Mouse (Mus musculus) thymus, postnatal 36 days (tissue): ENCODE measurements around the gene Ttll1.
"Not testable (repeated sequence)": the region's sequence is repeated elsewhere in the genome, so short reads cannot be mapped to it uniquely, and the experiment has no call there.

Source experiments
- DNase-seq, 2 experiments: peaks; one replicate each; pipeline ENCODE4 v3.0.0; 2022; ENCODE audit warnings: mixed read lengths in 2 of 2

Gene Ttll1

DNA sequence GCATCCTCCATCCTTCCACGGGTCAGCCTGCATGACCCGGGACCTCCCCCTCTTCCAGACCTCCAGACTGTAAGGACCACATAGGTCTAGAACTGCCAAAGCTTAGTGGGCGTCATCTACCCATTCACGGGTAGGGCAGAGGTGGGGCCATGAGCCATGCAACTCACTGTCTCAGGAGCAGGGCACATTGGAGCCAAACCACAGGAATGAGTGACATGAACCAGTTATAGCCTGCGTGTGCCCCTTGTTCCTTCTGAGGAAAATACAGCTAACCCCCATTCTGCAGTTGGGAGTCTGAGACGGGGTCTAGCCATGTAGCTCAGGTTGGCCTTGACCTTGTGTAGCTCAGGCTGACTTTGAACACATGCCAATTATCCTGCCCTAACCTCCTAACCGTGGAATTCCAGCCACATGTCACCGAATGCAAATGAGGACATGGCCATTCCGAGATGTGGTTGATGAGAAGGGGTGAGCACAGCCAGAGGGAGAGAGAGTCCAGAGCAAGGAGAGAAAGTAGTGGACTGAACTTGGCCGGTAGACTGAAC lies 29.4 kb downstream of the Ttll1 start:
- no peak for DNase-seq

DNA sequence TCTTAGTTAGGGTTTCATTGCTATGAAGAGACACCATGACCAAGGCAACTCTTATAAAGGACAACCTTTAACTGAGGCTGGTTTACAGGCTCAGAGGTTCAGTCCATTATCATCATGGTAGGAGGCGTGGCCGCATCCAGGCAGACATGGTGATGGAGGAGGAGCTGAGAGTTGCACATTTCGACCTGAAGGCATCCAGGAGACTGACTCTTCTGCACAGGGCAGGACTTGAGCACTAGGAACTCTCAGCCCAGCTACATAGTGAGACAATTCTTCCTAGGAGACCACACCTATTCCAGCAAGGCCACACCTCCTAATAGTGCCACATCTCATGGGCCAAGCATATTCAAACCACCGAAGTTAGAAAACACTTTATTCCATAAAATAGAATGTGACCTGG lies 30.9 kb downstream of the Ttll1 start:
- DNase-seq, result no peak

- DNase-seq, result no peak
These were observed 32.6 kb downstream of the Ttll1 start for GRCm38 (mm10) chr15:83478096-83478495.

GRCm38 (mm10) chr15:83476593-83477273 lies 34.0 kb downstream of the Ttll1 start:
- no peak for DNase-seq

DNA sequence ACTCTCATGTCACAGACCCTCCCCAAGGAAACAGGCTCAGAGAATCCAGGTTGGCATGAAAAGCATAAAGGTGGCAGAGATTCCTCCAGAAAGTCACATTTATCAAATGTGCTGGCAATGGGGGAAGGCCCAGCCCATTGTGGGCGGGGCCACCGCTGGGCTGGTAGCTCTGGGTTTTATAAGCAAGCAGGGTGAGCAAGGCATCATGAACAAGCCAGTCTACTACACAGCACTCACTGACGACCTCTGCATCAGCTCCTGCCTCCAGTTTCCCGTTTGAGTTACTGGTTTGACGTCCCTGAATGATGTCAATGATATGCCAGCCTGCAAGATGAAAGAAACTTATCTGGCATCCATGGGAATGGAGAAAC lies 36.2 kb downstream of the Ttll1 start:
- DNase-seq, result no peak

DNA sequence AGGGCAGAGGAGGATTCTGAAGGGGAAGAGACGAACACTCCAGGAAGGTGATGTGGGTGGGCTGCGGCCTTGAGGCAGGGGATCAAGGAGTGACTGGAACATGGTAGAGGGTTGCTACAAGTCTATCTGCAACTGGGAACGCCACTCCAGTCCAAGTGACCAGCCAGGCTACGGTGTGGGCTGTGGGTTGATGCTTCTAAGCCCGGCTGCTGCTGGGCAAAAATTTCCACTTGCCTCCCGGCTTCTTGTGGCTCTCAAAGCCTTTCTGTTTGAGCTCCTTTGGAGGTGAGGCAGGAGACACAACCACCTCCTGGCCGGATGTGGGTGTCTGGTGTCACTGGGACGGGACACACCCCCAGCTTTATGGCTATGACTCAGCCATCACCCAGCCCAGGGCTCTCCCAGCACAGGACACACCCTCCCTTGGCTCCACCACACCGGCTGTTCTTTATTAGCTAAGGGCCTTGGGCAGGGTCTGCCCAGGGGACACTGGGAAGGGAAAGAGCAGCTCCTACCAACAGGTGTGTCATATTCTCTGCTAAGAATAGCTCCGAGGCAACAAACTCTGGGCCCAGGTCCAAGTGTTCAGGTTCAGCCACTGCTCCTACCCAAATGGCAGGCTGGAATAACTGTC lies 36.7 kb downstream of the Ttll1 start:
- peak; percentile 47 to 62 for DNase-seq

- DNase-seq, result no peak
These were observed 37.4 kb downstream of the Ttll1 start for GRCm38 (mm10) chr15:83473251-83473650.

GRCm38 (mm10) chr15:83471476-83471875 lies 39.2 kb downstream of the Ttll1 start:
- no peak for DNase-seq

- DNase-seq, result no peak
These were observed 40.2 kb downstream of the Ttll1 start for GRCm38 (mm10) chr15:83470443-83470842.

- no peak for DNase-seq
These were observed 41.3 kb downstream of the Ttll1 start for GRCm38 (mm10) chr15:83469279-83469821.

GRCm38 (mm10) chr15:83467232-83467966 lies 43.3 kb downstream of the Ttll1 start:
- no peak for DNase-seq

- no peak for DNase-seq
These were observed 44.4 kb downstream of the Ttll1 start for GRCm38 (mm10) chr15:83466331-83466730.

DNA sequence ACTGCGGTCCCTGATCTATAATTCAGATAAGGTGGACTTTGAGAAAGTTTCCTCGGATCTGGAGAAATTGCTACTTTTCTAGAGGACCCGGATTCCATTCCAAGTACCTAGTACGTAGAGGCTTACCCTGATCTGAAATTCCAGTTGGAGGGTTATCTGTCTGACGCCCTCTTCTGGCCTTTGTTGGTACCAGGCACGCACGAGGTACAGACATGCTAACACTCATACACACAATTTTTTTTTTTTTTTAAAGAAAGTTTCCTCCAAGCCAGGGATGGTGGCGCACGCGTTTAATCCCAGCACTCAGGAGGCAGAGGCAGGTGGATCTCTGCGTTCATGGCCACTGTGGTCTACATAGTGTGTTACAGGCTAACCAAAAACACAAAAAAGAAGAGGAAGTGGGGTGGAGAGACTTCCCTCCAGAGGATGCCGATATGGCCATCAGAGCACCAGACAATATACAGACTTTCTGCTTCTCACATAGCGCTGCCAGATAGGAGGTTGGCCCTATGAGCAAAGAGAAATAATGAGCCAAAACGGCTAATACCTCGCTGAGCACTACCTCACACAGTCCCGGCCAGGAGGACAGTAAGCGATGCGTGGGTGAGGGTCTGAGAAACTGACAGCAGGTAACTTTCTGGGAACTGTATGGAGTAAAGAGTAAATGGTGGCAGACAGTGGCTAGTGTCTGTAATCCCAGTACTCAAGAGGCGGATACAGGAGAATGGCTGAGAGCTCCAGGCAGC lies 45.6 kb downstream of the Ttll1 start:
- peak in 1 of 2 experiments; percentile 20 for DNase-seq

DNA sequence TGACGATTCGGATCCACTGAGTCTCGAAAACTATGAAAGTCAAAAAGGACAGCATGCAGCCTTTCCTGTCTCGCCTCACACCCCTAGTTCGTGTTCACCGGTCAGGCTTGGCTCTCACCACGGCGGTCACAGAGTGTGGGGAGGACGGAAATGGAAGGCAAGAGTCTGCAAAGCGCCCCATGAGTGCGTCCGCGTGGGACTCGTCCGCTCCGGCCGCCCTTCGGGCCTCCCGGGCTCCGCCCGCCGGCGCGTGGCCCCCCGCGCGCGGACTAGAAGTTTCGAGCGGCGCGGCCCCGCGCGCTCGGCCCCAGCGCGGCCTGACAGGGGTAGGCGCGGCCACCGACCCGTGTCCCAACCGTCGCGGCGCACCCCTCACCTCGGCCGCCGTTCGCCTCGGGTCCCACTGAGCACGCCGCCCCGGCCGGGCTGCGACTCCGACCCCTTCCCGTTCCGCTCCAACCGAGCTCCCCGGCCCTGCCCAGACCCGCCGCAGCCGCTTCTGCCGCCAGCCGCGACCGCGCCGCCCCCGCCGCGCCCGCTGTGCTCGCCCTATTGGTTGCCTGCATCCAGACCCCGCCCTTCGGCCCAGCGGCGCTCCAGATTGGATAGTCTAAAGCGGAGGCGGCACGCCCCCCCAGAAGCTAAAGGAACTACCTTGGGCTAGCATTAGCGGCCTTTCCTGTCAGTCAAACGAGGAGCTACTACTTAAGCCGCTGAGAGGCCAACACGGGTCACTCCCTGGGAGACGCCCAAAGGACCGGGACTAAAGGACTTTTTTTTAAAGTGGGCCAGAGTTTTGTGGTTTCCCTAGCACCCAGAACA lies 46.4 kb downstream of the Ttll1 start, which contains the start of gene Pacsin2:
Gene Pacsin2 (minus strand): TSS at position 524 of the 822 bp plus-strand sequence.
- peak; percentile 95 to 96 for DNase-seq

DNA sequence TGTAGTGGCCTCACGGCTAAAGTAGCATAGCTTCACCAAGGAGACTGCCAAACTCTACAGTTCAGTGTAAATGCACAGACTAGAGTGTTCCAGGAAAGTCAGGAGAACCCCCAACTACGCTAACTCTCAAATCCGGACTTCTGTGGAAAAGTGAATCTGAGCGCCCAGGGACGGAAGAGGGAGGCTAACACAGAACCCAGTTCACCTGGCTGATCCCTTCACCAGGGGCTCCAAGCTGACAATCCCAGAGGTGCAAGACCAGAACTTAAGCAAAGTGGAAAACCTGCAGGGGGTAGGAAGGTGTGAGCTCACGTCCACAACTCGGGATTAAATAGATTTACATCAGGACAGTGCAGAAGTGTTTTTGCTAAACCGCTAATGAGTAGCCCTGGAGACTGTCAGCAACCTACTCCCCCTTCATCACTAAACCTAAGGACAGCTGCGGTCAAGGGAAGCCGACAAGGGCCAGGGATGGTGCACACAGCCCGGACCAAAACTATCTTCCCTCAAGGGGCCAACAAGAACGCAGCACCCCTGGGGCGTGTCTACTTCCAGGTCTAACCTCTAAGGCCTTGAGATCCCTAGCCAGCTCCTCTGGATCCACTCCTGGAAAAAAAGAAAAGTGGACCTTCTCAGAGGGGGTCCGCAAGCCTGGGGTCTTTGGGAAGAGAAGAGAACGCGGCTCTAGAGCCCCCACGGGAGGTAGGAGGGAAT lies 47.2 kb downstream of the Ttll1 start:
- peak in 1 of 2 experiments; percentile 10 for DNase-seq

DNA sequence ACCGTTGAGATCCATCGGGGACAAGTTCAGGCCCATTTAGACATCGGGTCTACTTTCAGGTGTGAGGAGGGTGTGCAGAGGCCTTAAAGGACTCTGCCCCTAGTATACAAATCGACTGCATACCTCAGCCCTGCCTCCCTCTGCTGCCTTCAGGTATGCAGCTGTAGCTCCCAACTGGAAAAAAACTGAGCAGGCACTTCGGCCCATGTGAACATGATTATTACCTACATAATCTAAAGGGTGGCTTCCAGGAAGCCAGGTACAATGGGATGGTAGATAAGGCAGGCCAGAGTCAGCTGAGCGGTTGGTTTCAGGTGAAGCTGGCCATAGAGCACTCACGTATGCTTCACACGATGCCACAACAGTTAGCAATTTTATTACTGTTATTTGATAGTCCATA lies 48.3 kb downstream of the Ttll1 start:
- DNase-seq, result not testable (repeated sequence)

DNA sequence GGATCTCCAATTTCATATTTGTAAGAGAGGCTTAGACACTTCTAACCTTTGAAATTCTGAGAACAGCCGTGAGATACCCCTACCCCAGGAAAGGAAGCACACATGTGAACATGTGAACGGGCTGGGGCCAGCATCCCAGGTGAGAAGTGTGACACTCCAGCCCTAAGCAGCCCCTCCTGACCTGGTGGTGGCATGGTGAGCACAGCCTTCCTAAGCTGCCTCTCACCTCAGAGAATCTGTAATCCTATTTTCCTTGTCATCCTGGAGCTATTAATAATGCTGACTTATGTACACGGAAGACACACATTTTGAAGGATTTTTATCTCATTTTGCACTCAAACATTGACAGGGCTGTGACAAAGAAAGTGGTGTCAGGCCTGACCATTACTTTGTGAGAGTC lies 49.8 kb downstream of the Ttll1 start:
- no peak for DNase-seq

DNA sequence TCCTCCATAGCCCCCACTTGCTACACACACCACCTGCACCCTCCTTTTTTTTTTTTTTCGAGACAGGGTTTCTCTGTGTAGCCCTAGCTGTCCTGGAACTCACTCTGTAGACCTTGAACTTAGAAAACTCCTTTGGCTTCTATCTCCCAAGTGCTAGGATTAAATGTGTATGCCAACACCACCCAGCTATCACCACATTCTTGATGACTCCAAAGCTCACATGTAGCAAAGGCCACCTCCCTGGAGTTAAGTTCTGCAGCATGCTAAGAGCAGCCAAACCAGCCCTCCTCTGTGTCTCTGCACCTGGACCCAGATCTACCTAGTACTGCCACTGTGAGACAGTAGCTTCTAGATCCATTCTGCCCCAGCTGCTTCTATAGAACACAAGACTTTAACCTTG lies 53.2 kb downstream of the Ttll1 start:
- no peak for DNase-seq

DNA sequence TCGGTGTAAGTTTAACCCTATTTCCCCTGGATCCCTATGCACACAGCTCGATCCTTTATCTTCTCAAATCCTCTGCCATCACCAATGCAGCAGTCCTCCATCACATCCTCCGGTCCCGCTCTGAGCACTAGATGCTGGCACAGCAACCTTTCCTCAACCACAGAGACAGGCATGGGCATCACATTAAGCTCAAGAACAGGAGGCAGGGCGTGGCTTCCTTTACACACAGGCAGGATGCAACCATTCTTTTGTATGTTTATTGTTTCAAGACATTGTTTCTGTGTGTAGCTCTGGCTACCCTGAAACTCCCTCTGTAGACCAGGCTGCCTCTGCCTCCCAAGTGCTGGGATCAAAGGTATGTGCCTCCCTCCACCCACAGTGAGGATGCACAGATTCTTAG lies 55.1 kb downstream of the Ttll1 start:
- no peak for DNase-seq

DNA sequence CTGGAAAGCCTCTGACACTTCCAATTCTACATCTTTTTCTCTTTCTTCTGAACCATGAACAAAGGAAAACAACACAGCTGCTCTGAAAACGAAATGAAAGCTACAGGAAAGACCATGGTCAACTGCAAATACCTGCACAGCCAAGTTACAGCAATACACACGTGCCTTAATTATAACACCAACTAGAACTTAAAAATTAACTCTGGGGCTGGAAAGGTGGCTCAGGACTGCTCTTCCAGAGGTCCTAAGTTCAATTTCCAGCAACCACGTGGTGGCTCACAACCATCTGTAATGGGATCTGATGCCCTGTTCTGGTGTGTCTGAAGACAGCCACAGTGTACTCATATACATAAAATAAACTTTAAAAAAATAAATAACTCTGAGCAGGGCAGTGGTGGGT lies 55.7 kb downstream of the Ttll1 start:
- no peak for DNase-seq

DNA sequence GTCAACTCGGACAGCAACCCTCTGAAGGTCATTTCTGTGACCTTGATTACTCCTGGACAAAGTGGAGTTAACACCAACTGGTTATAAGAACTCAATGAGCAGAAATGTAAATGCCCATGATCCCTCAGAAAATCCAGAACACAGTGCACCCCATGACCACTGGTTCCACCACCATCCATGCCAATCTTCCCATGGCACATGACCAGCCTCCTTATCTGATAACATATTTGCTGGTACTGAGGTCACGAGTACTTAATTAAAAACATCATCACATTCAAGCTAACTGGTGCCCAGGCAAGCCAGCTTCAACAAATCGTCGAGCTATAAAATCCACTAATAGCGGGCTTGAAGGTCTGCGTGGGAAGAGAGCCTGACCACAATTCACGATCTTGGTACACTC lies 56.3 kb downstream of the Ttll1 start:
- DNase-seq, result no peak
